Mouse (Mus musculus): ENCODE measurements at regions not wholly inside any gene's neighbourhood (a gene's known extent, or its start where the extent isn't known, plus 50 kb on each side); places are given as distances from the start of the nearest gene placed in this dataset.

- no peaks in the 10 kb centered on the region for H3K36me3 ChIP-seq (ENCODE audit: control insufficient read depth, insufficient read depth, low read length)
- no peaks in the 10 kb centered on the region for H3K4me1 ChIP-seq (replicated peaks; ENCODE audit: control insufficient read depth, insufficient read depth, low read length)
- DNase-seq (ENCODE audit: low spot score) (no peak), ATAC-seq (replicated peaks; ENCODE audit: low FRiP score, low TSS enrichment, low read depth) (no peak)
- no peak overlapping the region for H3K4me3 ChIP-seq (ENCODE audit: low read depth, low read length)
- no peak overlapping the region for H3K4me2 ChIP-seq (ENCODE audit: low read length)
- no peak overlapping the region for H3K9ac ChIP-seq (ENCODE audit: low read length)
- no peak overlapping the region for H3K27ac ChIP-seq (ENCODE audit: low read depth)
- no peaks in the 10 kb centered on the region for H3K27me3 ChIP-seq (replicated peaks; ENCODE audit: control insufficient read depth, insufficient read depth, low read length)
- no peaks in the 10 kb centered on the region for H3K9me3 ChIP-seq (ENCODE audit: control insufficient read depth, low read length)
- 50% methylated on average over 6 of the region's 6 CpGs for whole genome bisulfite sequencing
Measured at GRCm38 (mm10) chr9:87326374-87327295, 71.3 kb upstream of the Cep162 start.

DNA sequence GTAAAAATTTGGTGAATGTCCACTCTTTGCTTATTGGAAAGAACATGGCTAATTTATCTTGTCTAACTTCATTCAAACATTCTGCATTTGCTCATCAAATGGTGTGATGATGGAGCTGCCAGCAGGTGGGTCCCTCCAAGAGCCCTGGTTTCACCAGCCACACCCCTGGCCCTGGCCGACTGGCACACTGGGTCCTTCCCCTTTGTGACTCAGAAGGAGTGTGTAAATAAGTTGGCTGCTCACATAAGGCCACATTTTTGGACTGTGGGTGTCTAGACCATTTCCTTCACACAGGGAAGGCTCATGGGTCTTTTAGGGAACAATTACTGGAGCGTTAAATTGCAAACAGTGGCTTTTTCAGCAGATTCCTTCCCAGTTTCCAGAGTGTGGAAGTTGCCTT lies 68.4 kb upstream of the Cep162 start:
- ATAC-seq (replicated peaks; ENCODE audit: low FRiP score, low TSS enrichment, low read depth) = no peak
- Histone ChIP-seq H3K4me1 (replicated peaks; ENCODE audit: control insufficient read depth, insufficient read depth, low read length) (no peaks in the 10 kb centered on the region), H3K27me3 (replicated peaks; ENCODE audit: control insufficient read depth, insufficient read depth, low read length) (no peaks in the 10 kb centered on the region), H3K4me3 (ENCODE audit: low read depth, low read length) (no peak overlapping the region), H3K9me3 (ENCODE audit: control insufficient read depth, low read length) (no peaks in the 10 kb centered on the region), H3K4me2 (ENCODE audit: low read length) (no peak overlapping the region), H3K27ac (ENCODE audit: low read depth) (no peak overlapping the region), H3K9ac (ENCODE audit: low read length) (no peak overlapping the region), H3K36me3 (ENCODE audit: control insufficient read depth, insufficient read depth, low read length) (no peaks in the 10 kb centered on the region)
- DNase-seq (ENCODE audit: low spot score) = no peak
- WGBS = 74% methylated on average over 2 of the region's 2 CpGs

- no peaks in the 10 kb centered on the region for H3K36me3 ChIP-seq (ENCODE audit: control insufficient read depth, insufficient read depth, low read length)
- H3K4me1 ChIP-seq (replicated peaks; ENCODE audit: control insufficient read depth, insufficient read depth, low read length) = no peaks in the 10 kb centered on the region
- H3K4me2 ChIP-seq (ENCODE audit: low read length) = no peak overlapping the region
- no peaks in the 10 kb centered on the region for H3K9me3 ChIP-seq (ENCODE audit: control insufficient read depth, low read length)
- DNase-seq (ENCODE audit: low spot score) = no peak
- H3K9ac ChIP-seq (ENCODE audit: low read length) = no peak overlapping the region
- WGBS = 91% methylated on average over 13 of the region's 13 CpGs
- H3K4me3 ChIP-seq (ENCODE audit: low read depth, low read length) = no peak overlapping the region
- no peaks in the 10 kb centered on the region for H3K27me3 ChIP-seq (replicated peaks; ENCODE audit: control insufficient read depth, insufficient read depth, low read length)
- no peak overlapping the region for H3K27ac ChIP-seq (ENCODE audit: low read depth)
- ATAC-seq (replicated peaks; ENCODE audit: low FRiP score, low TSS enrichment, low read depth) = no peak
Measured at GRCm38 (mm10) chr9:87320758-87321157, 65.4 kb upstream of the Cep162 start.

DNA sequence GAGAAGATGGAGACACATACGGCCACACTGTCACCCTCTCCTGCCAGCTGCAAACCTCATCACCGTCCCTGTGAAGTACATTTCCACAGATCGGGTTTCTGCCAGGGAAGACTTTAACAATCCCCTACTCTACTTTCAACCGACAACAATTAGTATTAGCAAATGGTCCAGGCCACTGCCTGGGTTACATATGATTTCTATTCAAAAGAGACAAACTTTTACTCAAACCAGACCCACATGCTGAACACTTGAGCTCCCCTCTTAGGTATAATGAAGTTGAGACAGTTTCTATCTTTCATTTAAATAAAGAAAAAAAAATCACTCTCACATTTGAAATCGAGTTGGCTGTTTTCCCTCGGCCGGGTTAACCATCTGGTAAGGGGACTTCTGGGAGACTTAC lies 63.4 kb upstream of the Cep162 start:
- no peaks in the 10 kb centered on the region for H3K4me1 ChIP-seq (replicated peaks; ENCODE audit: control insufficient read depth, insufficient read depth, low read length)
- no peak overlapping the region for H3K4me3 ChIP-seq (ENCODE audit: low read depth, low read length)
- DNase-seq (ENCODE audit: low spot score) = no peak
- no peak for ATAC-seq (replicated peaks; ENCODE audit: low FRiP score, low TSS enrichment, low read depth)
- H3K27me3 ChIP-seq (replicated peaks; ENCODE audit: control insufficient read depth, insufficient read depth, low read length) = no peaks in the 10 kb centered on the region
- no peak overlapping the region for H3K9ac ChIP-seq (ENCODE audit: low read length)
- H3K36me3 ChIP-seq (ENCODE audit: control insufficient read depth, insufficient read depth, low read length) = no peaks in the 10 kb centered on the region
- 62% methylated on average over 7 of the region's 7 CpGs for WGBS
- no peaks in the 10 kb centered on the region for H3K9me3 ChIP-seq (ENCODE audit: control insufficient read depth, low read length)
- no peak overlapping the region for H3K27ac ChIP-seq (ENCODE audit: low read depth)
- H3K4me2 ChIP-seq (ENCODE audit: low read length) = no peak overlapping the region

DNA sequence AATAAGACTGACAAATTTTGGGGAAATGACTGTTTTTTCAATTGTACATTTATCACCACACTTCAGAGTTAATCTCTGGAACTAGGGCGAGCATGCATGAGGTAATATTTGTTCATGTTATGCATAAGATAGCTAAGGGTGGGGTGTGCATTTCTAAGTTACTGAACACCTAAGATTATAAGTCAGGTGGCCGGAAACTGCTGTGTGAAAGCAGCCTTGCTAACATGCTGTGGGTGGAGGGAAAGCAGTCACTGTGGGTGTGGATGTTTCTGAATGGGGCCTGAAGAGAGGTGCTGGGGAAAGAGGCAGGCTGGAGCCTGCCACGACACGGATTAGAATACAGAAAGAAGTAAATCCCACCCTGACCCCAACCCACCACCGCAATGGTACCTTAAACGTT lies 54.8 kb upstream of the Cep162 start:
- Histone ChIP-seq H3K4me3 (ENCODE audit: low read depth, low read length) (no peak overlapping the region), H3K9me3 (ENCODE audit: control insufficient read depth, low read length) (no peaks in the 10 kb centered on the region), H3K4me1 (replicated peaks; ENCODE audit: control insufficient read depth, insufficient read depth, low read length) (no peaks in the 10 kb centered on the region), H3K9ac (ENCODE audit: low read length) (no peak overlapping the region), H3K36me3 (ENCODE audit: control insufficient read depth, insufficient read depth, low read length) (no peaks in the 10 kb centered on the region), H3K27me3 (replicated peaks; ENCODE audit: control insufficient read depth, insufficient read depth, low read length) (no peaks in the 10 kb centered on the region), H3K4me2 (ENCODE audit: low read length) (no peak overlapping the region), H3K27ac (ENCODE audit: low read depth) (no peak overlapping the region)
- DNase-seq (ENCODE audit: low spot score) (no peak), ATAC-seq (replicated peaks; ENCODE audit: low FRiP score, low TSS enrichment, low read depth) (no peak; the same call in 1 of the 2 replicates)
- 78% methylated on average over 6 of the region's 6 CpGs for WGBS
